ENCODE assay signal across 8 mouse cellular contexts in the genomic region with DNA sequence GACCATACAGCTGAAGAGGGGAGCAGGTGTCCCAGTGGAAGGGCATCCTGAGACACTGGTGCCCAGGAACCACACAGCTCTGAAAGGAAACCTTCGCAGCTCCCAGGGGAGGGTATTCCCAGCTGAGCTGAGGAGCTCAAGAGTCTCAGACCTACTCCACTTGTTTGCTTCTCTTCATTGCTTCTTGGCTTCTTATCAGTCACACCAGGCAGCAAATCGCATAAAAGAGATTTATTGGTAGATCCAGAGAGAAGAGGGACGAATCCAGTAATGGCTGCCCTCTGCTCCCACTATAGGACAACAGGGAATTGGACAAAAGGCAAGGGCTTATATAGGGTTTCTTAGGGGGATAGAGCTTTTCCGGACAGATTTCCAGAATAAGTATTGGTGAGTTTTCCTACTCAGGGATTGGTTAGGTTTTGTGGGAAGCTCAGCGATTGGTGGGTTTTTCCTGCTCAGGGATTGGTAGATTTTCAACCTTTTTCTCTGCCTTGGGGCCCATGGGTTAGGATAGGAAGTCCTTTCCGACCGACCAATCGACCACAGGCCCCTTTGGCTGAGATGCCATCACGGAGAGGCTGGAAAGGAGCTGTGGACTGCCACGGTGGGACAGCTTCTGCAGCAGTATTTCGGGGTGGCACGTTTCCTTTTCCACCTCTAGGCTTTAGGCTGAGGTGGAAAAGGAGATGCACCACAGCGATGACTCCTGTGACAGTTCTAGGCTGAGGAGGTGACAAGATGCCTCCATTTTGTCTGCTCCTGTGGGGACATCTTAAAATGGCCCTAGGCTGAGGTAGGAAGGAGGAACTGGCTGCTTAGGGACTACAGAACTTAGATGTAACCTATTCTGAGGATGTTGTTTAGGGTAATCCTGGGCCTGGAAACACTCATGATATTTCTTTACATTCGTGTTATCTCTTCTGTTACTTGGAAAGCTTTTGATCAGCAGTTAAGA. TPM values are rescaled to one million over a fixed set of nuclear protein-coding genes. Genes with fewer than 3 reads are reported as not detected.
DNase-seq lines count a peak whose midpoint lies in the region; ATAC-seq and TF ChIP-seq lines count a peak whose summit lies in the region.

No protein-coding gene starts in this region.

- no peak overlapping the region for H3K27ac ChIP-seq in forebrain, embryonic 15.5 days (replicated peaks)
- H3K27ac ChIP-seq in liver, postnatal 0 days (ENCODE audit: low read depth), result no peak overlapping the region

- no peak for TF ChIP-seq EP300 in liver, postnatal 0 days (IDR thresholded peaks at IDR 0.05; ENCODE audit: low read depth)

- DNase-seq in adrenal gland, postnatal 10 days, result peak; percentile 30
- DNase-seq in adrenal gland, adult 18-20 months (ENCODE audit: low spot score in 2 of 2), result no peak
- DNase-seq in liver, postnatal 0 days, result no peak
- DNase-seq in thymus, adult 18-20 months, result no peak
- no peak for DNase-seq in gastrocnemius, adult 18-20 months (ENCODE audit: low spot score)
- no peak for DNase-seq in thymus, postnatal 14 days

- TF ChIP-seq CTCF in E14TG2a.4 (conservative IDR thresholded peaks at IDR 0.05; ENCODE audit: low read length), result no peak
- TF ChIP-seq CTCF in liver, postnatal 0 days (IDR thresholded peaks at IDR 0.05; ENCODE audit: low read depth), result no peak

- H3K9ac ChIP-seq in forebrain, embryonic 15.5 days (replicated peaks), result peak overlapping the region; percentile 81
- peak overlapping the region; percentile 18; the same call in 1 of the 2 replicates for H3K9ac ChIP-seq in liver, postnatal 0 days (replicated peaks)

- H3K4me3 ChIP-seq in E14TG2a.4 (replicated peaks; ENCODE audit: low read length), result peak overlapping the region; percentile 89
- peak overlapping the region; percentile 75 for H3K4me3 ChIP-seq in forebrain, embryonic 15.5 days
- H3K4me3 ChIP-seq in liver, postnatal 0 days (ENCODE audit: low read depth, low read length), result peak overlapping the region; percentile 2; the same call in 1 of the 2 replicates

- 85% methylated on average over 14 of the region's 14 CpGs for WGBS in forebrain, embryonic 15.5 days
- WGBS in liver, postnatal 0 days (ENCODE audit: insufficient replicate concordance), result 80% methylated on average over 14 of the region's 14 CpGs

- peaks cover 25% of the 10 kb centered on the region for H3K4me1 ChIP-seq in E14TG2a.4 (replicated peaks; ENCODE audit: low read depth, low read length)
- peaks cover 29% of the 10 kb centered on the region for H3K4me1 ChIP-seq in forebrain, embryonic 15.5 days
- H3K4me1 ChIP-seq in liver, postnatal 0 days (ENCODE audit: insufficient read depth), result peaks cover 16% of the 10 kb centered on the region

- peak overlapping the region; percentile 68 for H3K4me2 ChIP-seq in forebrain, embryonic 15.5 days (replicated peaks)
- peak overlapping the region; percentile 92 for H3K4me2 ChIP-seq in liver, postnatal 0 days (ENCODE audit: low read depth, low read length)

- no peaks in the 10 kb centered on the region for H3K9me3 ChIP-seq in E14TG2a.4 (ENCODE audit: low read length)
- no peaks in the 10 kb centered on the region for H3K9me3 ChIP-seq in forebrain, embryonic 15.5 days
- H3K9me3 ChIP-seq in liver, postnatal 0 days (ENCODE audit: low read length), result no peaks in the 10 kb centered on the region

- H3K27me3 ChIP-seq in E14TG2a.4 (ENCODE audit: insufficient read depth, low read length), result peaks cover 7% of the 10 kb centered on the region
- no peaks in the 10 kb centered on the region for H3K27me3 ChIP-seq in forebrain, embryonic 15.5 days
- H3K27me3 ChIP-seq in liver, postnatal 0 days (ENCODE audit: insufficient read depth, low read length), result no peaks in the 10 kb centered on the region

- peaks cover 8% of the 10 kb centered on the region; the same call in 1 of the 2 replicates for H3K36me3 ChIP-seq in E14TG2a.4 (ENCODE audit: insufficient read depth, low read length)
- peaks cover under 1% of the 10 kb centered on the region; the same call in 1 of the 2 replicates for H3K36me3 ChIP-seq in forebrain, embryonic 15.5 days
- H3K36me3 ChIP-seq in liver, postnatal 0 days (replicated peaks; ENCODE audit: insufficient read depth, low read length), result peaks cover under 1% of the 10 kb centered on the region; the same call in 1 of the 2 replicates

- no peak for ATAC-seq in forebrain, embryonic 15.5 days (replicated peaks)
- ATAC-seq in liver, postnatal 0 days, result no peak

RNA-seq across cellular contexts. Expression of a gene that starts 1.7 kb away (rescaled TPM):
- total RNA-seq in adrenal gland, postnatal 10 days (2021), result 10 to 100 TPM; 24.1 to 35.3 TPM
- 10 to 100 TPM; 23.1 to 24.3 TPM for total RNA-seq in adrenal gland, adult 18-20 months (2021)
- 32.3 and 33.7 TPM in 2 replicates for polyA plus RNA-seq in forebrain, embryonic 15.5 days (2015; fragmentation: Nextera tagmentation; extraction: Ambion mirVana)
- polyA plus RNA-seq in liver, postnatal 0 days (2015; fragmentation: Nextera tagmentation; extraction: Ambion mirVana), result 4.0 and 4.3 TPM in 2 replicates
- 10 to 100 TPM; 22.5 to 24.8 TPM for total RNA-seq in gastrocnemius, adult 18-20 months (2021)

RNA-seq across cellular contexts. Expression of a gene that starts 1.9 kb away (rescaled TPM):
- total RNA-seq in adrenal gland, postnatal 10 days (2021), result 100 to 1,000 TPM; 105 to 114 TPM
- total RNA-seq in adrenal gland, adult 18-20 months (2021), result 100 to 1,000 TPM; 109 to 111 TPM
- polyA plus RNA-seq in forebrain, embryonic 15.5 days (2015; fragmentation: Nextera tagmentation; extraction: Ambion mirVana), result 110 and 122 TPM in 2 replicates
- 36.6 and 40.6 TPM in 2 replicates for polyA plus RNA-seq in liver, postnatal 0 days (2015; fragmentation: Nextera tagmentation; extraction: Ambion mirVana)
- total RNA-seq in gastrocnemius, adult 18-20 months (2021), result 10 to 100 TPM; 85.6 to 97.9 TPM

RNA-seq across cellular contexts. Expression of a gene that starts 34.7 kb away (rescaled TPM):
- total RNA-seq in adrenal gland, postnatal 10 days (2021), result 10 to 100 TPM; 30.4 to 43.1 TPM
- total RNA-seq in adrenal gland, adult 18-20 months (2021), result 10 to 100 TPM; 27.9 to 33.1 TPM
- polyA plus RNA-seq in forebrain, embryonic 15.5 days (2015; fragmentation: Nextera tagmentation; extraction: Ambion mirVana), result 36.5 and 39.4 TPM in 2 replicates
- 2.6 and 4.3 TPM in 2 replicates for polyA plus RNA-seq in liver, postnatal 0 days (2015; fragmentation: Nextera tagmentation; extraction: Ambion mirVana)
- total RNA-seq in gastrocnemius, adult 18-20 months (2021), result 10 to 100 TPM; 13.2 to 14.5 TPM

Comparison
In these comparisons a context has a peak if more than half of its experiments do, and no peak if none do; other contexts are left out.
1. H3K4me3 ChIP-seq: peak in every context shown above with its lines; median percentile 89 in E14TG2a.4; 75 in forebrain, embryonic 15.5 days; 2 in liver, postnatal 0 days.